Mouse (Mus musculus) stomach, postnatal 0 days (tissue): ENCODE data around the gene Zfp324. TPM values are rescaled to one million over a fixed set of nuclear protein-coding genes. Genes with fewer than 3 reads are reported as not detected.

Source experiments
- ATAC-seq: fragments of 200-750 bp; cut with Nextera tagmentation; 2 replicates; pipeline ENCODE4 v1.8.0; 2017; ENCODE audit not compliant: low FRiP score, low TSS enrichment
- DNase-seq: peaks from one replicate; pipeline ENCODE4 v3.0.0-alpha.2; 2016; ENCODE audit warnings: low spot score
- H3K27ac ChIP-seq: fragments of 300-500 bp; sonication (generic); replicated peaks from 2 replicates; pipeline ENCODE4 v1.5.1; 2014; ENCODE audit warnings: mild to moderate bottlenecking, control low read depth
- H3K27me3 ChIP-seq: fragments of 300-500 bp; sonication (generic); 2 replicates; pipeline ENCODE4 v1.6.1; 2014; ENCODE audit warnings: low read length; ENCODE audit not compliant: control insufficient read depth, insufficient read depth
- H3K36me3 ChIP-seq: fragments of 300-500 bp; sonication (generic); 2 replicates; pipeline ENCODE4 v1.6.1; 2014; ENCODE audit warnings: low read length, mixed read lengths; ENCODE audit not compliant: control insufficient read depth, insufficient read depth
- H3K4me1 ChIP-seq: fragments of 300-500 bp; sonication (generic); replicated peaks from 2 replicates; pipeline ENCODE4 v1.6.1; 2014; ENCODE audit warnings: antibody characterized with exemption; ENCODE audit not compliant: control insufficient read depth, insufficient read depth
- H3K4me2 ChIP-seq: fragments of 300-500 bp; sonication (generic); replicated peaks from 2 replicates; pipeline ENCODE4 v1.6.1; 2014; ENCODE audit warnings: low read depth, mild to moderate bottlenecking, control low read depth, moderate library complexity
- H3K4me3 ChIP-seq: fragments of 300-500 bp; sonication (generic); 2 replicates; pipeline ENCODE4 v1.5.1; 2014; ENCODE audit warnings: low read depth, low read length, control low read depth
- H3K9ac ChIP-seq: fragments of 300-500 bp; sonication (generic); 2 replicates; pipeline ENCODE4 v1.6.1; 2014; ENCODE audit warnings: mild to moderate bottlenecking, low read length, control low read depth, mixed read lengths
- H3K9me3 ChIP-seq: fragments of 300-500 bp; sonication (generic); 2 replicates; pipeline ENCODE4 v1.6.1; 2016; ENCODE audit warnings: low read length; ENCODE audit not compliant: control insufficient read depth
- CTCF ChIP-seq: IDR thresholded peaks from 2 replicates; pipeline ENCODE4 v1.5.1; 2016; ENCODE audit warnings: antibody characterized with exemption, low read depth, mild to moderate bottlenecking, moderate library complexity
- EP300 ChIP-seq: optimal IDR thresholded peaks from 2 replicates; pipeline ENCODE3; 2016; ENCODE audit warnings: antibody characterized with exemption
- WGBS: fragments of 180-500 bp; shearing (Covaris S2); extraction: QIAGEN DNeasy Blood & Tissue Kit; methylation state at CpG from one replicate; pipeline ENCODE4 v1.1.7; 2014; 5-methylcytosine and 5-hydroxymethylcytosine counted together
- polyA plus RNA-seq: library from polyadenylated mRNA; unstranded; fragments of >200 nt; fragmentation: Nextera tagmentation; extraction: Ambion mirVana; gene quantifications from 2 replicates; pipeline ENCODE4 v1.2.1, GENCODE M21; 2015

Zfp324 gene
- polyA plus RNA-seq, 1 experiment from 2014 or later: 4.4 TPM

GRCm38 (mm10) chr7:13022773-13023535 lies 57.3 kb downstream of the Zfp324 start:
- Histone ChIP-seq H3K9me3 (no peaks in the 10 kb centered on the region), H3K4me2 (peak overlapping the region; percentile 85), H3K4me1 (peaks cover 5% of the 10 kb centered on the region), H3K27me3 (no peaks in the 10 kb centered on the region), H3K36me3 (peaks cover 15% of the 10 kb centered on the region), H3K4me3 (peak overlapping the region; percentile 92), H3K9ac (peak overlapping the region; percentile 92), H3K27ac (peak overlapping the region; percentile 99)
- TF ChIP-seq EP300: no peak
- TF ChIP-seq CTCF: no peak
- 5% methylated on average over 31 of the region's 31 CpGs for WGBS
- ATAC-seq: peak; percentile 65
- DNase-seq: peak; percentile 84

Other genes with a start within 250 kb of the Zfp324 start
- gene Vmn2r56, start 230.8 kb upstream of the Zfp324 start, polyA plus RNA-seq: 0.02 TPM in 1 of 2 replicates, not detected in the other
- 1.3 and 1.7 TPM in 2 replicates for gene Zscan18, start 162.2 kb upstream of the Zfp324 start, polyA plus RNA-seq
- 5.9 and 6.4 TPM in 2 replicates for gene Zfp329, start 147.0 kb upstream of the Zfp324 start, polyA plus RNA-seq
- 15.9 and 16.9 TPM in 2 replicates for gene Zfp110, start 131.1 kb upstream of the Zfp324 start, polyA plus RNA-seq
- 1.5 and 1.6 TPM in 2 replicates for gene Zfp128, start 84.7 kb upstream of the Zfp324 start, polyA plus RNA-seq
- gene Zscan22, start 68.0 kb upstream of the Zfp324 start, polyA plus RNA-seq: 5.1 and 5.8 TPM in 2 replicates
- gene Rps5, start 43.5 kb upstream of the Zfp324 start, polyA plus RNA-seq: 784 and 821 TPM in 2 replicates
- 30.7 and 33.6 TPM in 2 replicates for gene Rnf225, start 38.4 kb upstream of the Zfp324 start, polyA plus RNA-seq
- 2.1 and 2.5 TPM in 2 replicates for gene Zfp446, start 12.0 kb downstream of the Zfp324 start, polyA plus RNA-seq
- gene Slc27a5, start 32.4 kb downstream of the Zfp324 start, polyA plus RNA-seq: 0.13 and 0.25 TPM in 2 replicates
- gene Trim28, start 33.3 kb downstream of the Zfp324 start, polyA plus RNA-seq: 93.7 and 105 TPM in 2 replicates
- gene Zbtb45, start 44.2 kb downstream of the Zfp324 start, polyA plus RNA-seq: 8.5 and 9.5 TPM in 2 replicates
- gene Chmp2a, start 69.0 kb downstream of the Zfp324 start, polyA plus RNA-seq: 271 and 287 TPM in 2 replicates
- gene Ube2m, start 72.4 kb downstream of the Zfp324 start, polyA plus RNA-seq: 90.9 and 93.4 TPM in 2 replicates
- gene Mzf1, start 88.9 kb downstream of the Zfp324 start, polyA plus RNA-seq: 0.93 and 1.3 TPM in 2 replicates
- 0.01 TPM in 1 of 2 replicates, not detected in the other for gene Vmn1r85, start 129.3 kb downstream of the Zfp324 start, polyA plus RNA-seq
- gene Vmn1r86, start 154.1 kb downstream of the Zfp324 start, polyA plus RNA-seq: not detected in 2 replicates
- 0.04 TPM in 1 of 2 replicates, not detected in the other for gene Vmn1r87, start 174.3 kb downstream of the Zfp324 start, polyA plus RNA-seq
- gene Vmn1r88, start 193.7 kb downstream of the Zfp324 start, polyA plus RNA-seq: 0.02 TPM in 1 of 2 replicates, not detected in the other
- not detected in 2 replicates for gene Vmn1r89, start 247.2 kb downstream of the Zfp324 start, polyA plus RNA-seq